Mouse (Mus musculus): ENCODE measurements around the gene Gm45799.
A peak's percentile ranks its signal among the peaks of the same experiment; 100 is the strongest.

The Gm45799 gene

DNA sequence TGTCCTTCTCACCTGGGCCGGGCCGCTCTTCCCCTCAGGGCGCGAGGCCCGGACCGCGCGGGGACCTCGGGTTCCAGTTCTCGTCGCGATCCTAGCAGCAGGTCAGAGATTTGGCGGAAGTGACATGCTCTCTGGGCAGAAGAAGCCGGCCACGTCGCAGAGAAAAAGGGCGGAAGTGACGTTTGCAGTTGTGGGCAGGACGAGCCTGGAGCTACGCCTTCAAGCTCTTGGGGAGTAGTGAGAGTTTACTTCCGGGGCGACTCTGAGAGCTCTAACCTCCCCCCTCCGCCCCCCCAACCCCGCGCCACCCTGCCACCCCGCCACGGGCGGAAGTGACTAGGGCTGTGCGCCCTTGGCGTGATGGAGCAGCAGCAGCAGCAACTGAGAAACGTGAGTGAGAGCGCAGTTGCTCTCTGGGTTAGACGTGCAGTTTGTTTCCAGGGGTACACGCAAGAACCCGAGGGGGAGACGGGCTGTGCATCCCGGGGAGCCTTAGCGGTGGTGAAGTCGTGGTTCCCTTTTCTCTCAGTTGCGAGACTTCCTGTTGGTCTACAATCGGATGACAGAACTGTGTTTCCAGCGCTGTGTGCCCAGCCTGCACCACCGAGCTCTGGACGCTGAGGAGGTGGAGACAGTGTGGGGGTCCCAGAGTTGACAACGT, at the start of gene Gm45799, which contains the start of gene Arfip2:
Gene Gm45799 (plus strand): TSS at position 320 of the 661 bp plus-strand sequence.
Gene Arfip2 (minus strand): TSS at position 184 of the 661 bp plus-strand sequence.
- DNase-seq (ENCODE audit: low read depth, low spot score): peak; percentile 98

DNA sequence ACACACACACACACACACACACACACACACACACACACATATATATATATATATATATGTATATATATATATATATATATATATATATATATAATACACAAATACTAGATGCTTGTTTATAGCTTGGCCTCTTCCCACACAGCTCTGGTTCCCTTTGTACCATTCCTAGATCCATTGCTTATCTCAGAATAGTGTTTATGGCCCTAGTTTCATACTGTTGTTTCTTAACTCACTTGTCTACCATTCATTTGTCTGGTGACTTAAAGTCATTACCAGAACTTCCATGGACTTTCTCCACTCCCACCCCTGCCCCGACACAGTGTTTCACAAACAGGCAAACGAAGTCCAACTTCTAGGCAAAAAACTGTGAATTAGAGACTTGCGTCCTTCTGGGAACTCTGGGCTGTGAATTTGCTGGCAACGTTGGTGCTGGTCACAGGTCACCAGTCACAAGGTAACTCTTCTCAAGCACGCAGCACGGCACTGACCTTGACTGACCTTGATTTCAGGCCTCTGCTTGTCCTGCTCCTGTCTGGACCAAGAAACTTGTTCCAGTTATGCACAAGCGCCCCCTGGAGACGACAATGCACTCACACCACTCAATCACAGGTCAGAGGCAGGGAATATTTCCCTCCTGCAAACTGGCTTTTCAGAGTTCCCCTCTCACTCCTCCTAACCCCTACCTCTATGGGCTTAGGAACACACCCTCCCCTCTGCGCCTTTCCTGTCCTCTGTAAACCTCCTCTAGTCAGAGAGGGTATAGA, 37.3 kb upstream of the Gm45799 start:
- peak; percentile 15 for DNase-seq (ENCODE audit: low read depth, low spot score)

DNA sequence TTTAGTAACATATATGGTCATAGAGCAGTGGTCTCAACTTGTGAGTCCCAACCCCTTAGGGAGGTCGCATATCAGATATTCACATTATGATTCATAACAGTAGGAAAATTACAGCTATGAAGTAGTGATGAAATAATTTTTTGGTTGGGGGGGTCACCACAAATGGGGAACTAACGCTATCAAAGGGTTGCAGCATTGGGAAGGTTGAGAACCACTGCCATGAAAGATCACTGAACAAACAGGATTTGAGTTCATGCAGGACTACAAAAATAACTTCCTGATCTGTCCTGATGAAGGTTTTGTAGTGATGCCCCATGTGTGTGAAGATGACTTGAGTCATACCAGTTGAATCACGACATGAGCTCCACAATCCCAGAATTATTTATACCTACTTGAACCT, 31.9 kb upstream of the Gm45799 start:
- DNase-seq (ENCODE audit: low read depth, low spot score): no peak

DNA sequence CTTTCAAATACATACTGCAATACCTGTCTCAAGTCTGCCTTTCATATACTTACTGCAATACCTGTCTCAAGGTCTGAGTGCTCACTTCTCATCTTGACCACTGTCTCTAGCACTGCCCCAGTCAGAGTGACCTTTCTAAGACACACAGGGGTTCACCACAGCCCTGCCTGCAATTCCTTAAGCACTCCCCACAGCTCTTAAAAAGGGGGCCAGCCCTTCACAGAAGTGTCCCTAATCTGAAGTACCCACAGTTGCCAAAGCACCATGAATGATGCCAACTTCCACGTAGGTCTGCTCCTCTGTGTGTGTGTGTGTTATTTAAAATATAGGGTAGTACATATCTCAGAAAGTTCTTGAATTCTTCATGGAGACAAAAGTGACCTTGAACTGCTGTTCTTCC, 28.6 kb upstream of the Gm45799 start:
- no peak for DNase-seq (ENCODE audit: low read depth, low spot score)

DNA sequence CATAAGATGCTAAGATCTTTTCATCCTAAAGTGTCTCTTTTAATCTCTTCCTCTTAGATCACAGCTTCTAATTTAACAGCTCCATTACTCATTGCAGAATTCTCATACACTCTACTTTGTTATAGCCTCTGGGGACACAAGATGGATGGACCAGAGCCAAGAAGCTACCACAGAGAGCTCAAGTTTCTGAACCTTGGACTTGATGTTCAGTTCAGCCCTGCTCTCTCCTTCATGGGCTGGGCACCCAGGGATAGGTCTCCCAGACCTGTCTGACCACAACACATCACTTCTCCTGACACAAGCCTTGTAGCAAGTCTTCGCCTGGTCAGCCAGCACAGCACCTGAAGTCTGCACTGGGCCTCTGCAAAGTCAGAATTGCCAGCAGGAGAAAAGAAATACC, 26.0 kb upstream of the Gm45799 start:
- no peak for DNase-seq (ENCODE audit: low read depth, low spot score)

DNA sequence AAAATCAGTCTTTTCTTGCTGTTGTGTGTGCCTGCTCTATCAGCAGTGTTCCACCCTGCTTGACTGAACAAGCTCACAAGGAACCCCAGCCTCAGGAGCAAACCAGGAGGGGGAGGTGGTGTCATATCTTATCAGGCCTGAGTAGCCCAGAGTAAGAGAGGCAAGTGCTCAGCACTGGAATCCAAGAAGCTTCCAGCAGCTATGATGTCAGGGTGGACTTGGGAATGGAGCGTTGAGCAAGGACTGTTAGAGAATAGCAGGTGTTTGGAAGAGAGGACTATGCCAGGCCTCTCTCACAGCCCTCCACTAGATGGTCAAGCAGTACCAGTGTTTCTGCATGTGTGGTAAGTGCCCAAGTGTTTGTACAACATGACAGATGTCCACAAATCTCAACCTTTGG, 24.6 kb upstream of the Gm45799 start:
- DNase-seq (ENCODE audit: low read depth, low spot score): no peak

DNA sequence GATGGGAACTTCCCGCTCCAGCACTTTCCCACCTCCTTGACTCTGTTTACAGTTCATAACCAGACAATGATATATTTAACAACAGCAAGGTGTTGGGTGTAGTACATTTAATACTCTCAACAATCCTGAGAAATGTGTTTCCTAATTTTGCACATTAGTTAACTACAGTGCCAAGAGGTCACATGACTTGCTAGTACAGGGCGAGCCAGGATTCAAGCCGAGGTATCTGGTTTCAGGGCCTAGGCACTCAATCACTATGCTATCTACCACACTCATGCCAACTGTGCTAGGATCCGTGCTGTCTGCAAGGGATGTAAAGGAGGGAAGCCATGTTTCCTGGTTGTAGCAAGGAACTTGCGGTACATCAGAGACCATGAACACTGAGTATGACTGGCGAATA, 23.8 kb upstream of the Gm45799 start:
- no peak for DNase-seq (ENCODE audit: low read depth, low spot score)

DNA sequence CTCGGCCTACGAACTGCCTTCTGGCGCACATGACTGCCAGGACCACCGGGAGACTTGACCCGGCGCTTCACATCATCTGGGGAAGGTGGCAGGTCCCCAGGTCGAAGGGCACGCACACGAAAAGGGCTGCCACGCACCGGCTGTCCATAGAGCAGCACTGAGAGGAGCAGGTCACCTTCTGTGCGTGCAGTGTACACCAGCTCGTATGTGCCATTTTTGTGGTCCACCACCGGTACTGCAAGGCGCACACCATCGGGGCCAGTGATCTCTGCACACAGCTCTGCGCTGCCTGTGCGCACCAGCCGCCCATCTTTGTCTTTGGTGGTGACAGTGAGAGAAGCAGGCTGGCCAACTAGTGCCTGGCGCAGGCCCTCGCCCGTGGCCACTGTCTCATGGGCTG, 22.5 kb upstream of the Gm45799 start:
- no peak for DNase-seq (ENCODE audit: low read depth, low spot score)

DNA sequence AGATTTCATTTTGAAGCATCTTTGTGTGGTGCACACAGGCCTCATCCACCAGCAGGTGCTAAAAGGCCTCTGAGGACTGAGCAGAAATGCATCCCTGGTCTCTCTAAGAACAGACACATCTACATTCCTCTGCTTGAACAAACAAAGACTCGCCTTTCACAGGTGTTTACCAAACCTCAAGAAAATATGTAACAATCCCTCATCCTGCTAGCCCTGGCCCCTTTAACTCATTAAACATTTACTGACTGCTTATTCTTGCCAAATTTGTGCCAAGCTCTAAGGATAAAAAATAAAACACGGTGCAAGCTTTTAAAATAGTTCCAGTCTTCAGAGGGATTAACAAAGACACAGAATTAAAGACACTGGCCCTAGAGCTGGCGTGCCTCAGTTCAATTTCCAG, 20.7 kb upstream of the Gm45799 start:
- no peak for DNase-seq (ENCODE audit: low read depth, low spot score)

DNA sequence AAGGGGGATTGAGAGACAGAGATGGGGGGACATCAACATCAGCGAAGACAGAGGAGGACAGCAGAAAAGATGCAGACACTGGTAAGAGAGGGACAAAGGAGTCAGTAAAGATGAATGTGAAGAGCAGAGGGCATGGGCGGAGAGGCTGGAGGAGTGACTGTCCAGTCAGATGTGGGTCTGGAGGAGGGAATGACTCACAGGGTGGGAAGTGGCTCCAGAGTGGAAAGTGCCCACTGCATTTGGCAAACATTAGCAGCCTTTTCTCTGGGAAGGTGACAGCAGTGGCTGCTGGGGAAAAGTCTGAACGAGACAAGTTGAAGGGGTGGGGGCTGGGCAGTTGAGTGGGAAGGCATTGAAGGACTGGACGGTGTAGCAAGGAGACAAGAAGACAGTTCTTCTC, 19.3 kb upstream of the Gm45799 start:
- DNase-seq (ENCODE audit: low read depth, low spot score): no peak

DNA sequence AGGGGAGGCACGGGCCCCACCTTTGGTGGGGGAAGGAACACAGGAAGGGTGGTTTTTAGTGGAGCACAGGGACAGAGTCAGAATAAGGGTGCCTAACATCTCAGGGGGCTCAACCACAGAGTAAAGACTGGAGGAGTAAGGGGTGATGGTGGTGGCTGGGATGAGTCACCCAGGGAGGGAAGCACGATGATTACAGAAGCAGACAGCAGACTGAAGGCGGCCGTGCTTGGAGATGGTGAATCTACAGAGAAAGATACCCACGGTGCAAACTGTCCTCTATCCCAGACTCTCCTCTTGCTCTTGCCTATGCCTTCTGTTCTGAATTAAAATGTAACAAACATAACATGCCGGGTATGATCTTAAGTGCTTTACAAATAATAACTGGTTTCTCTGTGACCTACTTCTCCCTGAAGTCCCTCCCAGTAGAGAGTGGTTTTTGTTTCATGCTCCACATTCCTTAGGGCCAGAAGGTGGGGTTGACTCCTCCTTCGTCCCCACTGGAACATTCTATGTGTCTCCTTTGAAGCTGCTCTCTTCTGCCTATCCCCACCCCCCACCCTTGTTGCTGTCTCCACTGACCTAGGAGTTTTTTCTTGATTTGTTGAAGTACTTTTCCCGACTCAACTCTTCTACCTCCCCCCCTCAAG, 18.6 kb upstream of the Gm45799 start:
- DNase-seq (ENCODE audit: low read depth, low spot score): no peak

DNA sequence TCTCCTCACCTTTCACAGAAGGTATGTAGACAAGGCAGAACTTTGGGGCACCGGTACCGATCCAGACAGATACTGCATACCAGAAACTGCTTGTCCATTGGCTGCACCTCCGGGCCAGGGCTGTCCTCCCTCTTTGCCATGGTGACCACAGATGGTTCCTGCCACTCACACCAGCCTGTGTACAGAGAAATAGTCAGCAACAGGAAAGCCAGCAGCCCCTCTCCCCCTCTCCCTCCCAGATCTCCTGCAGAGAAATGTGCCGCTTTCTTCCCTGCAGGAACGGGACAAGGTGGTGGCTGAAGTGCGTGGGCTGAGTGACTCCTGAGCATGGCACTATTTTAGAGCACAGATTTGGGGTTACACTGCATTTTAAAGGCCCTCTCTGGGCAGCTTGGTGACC, 15.0 kb upstream of the Gm45799 start:
- DNase-seq (ENCODE audit: low read depth, low spot score): no peak

DNA sequence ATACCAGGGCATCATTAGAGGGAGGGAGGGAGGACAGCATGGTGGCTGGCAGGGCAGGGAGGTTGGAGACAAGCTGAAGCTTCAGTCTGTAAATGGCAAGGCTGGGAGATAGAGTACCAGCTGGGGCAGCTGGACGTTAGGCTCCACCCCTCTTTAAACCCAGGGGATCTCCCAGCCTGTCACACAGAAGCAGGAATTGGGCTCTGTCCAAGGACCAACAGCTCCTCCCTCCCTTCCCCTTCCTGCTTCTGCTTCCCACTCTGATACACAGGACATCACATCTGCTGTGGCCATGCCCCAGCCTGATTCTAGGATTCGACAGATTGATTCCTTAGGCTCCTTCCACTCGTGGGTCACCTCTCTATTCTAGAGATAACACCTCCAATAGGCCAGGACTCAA, 11.7 kb upstream of the Gm45799 start:
- DNase-seq (ENCODE audit: low read depth, low spot score): peak; percentile 56

DNA sequence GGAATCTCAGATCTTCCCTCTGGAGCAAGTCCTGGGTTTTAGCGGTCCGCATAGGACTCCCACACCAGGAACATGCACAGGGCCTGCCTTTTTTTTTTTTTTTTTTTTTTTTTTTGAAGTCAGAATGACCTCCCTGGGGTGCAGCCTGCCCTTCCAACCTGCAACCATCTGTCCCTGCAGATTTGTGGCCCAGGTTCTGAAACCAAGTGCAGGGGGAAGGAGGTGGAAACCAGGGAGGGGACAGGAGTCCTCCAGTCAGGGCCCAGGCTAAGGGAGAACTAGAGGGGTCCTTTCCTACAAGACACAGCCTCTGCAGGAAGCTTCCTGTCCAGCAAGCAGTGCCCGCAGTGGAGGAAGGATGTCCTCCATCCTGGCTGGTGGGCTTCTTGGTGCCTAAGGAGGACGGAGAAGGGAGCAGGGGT, 7.8 kb upstream of the Gm45799 start:
- DNase-seq (ENCODE audit: low read depth, low spot score): no peak

DNA sequence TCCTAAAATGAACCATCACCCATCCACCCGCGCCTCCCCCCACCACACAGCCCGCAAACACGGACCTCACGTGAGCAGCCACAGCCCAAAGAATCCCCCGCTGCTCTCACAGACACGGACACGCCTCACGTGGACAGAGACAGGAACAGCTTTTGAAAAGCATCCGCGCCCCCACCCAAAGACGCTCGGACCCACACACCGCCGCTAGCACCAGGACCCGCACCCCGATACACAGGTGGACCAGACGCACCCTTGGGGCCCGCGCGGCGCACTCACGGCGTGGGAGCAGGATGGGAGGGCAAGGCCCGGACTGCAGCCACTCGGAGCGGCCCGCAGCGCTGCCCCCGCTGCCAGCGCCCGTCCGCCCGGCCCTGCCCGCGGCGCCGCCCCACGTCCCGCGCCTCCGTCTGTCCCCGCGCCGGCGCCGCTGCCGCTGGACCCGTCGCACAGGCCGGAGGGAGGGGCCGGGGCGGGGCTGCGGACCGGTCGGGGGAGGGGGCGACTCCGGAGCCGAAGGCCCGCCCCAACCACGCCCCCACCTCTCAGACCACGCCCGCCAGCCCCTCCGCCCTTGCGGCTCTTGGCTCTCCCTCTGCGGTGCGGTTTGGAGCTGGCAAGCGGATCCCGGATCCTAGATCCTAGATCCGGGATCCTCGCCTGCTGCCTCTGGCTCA, 7.1 kb upstream of the Gm45799 start, which contains the start of gene Trim3:
Gene Trim3 (minus strand): TSS at position 445 of the 674 bp plus-strand sequence.
- DNase-seq (ENCODE audit: low read depth, low spot score): peak; percentile 84

DNA sequence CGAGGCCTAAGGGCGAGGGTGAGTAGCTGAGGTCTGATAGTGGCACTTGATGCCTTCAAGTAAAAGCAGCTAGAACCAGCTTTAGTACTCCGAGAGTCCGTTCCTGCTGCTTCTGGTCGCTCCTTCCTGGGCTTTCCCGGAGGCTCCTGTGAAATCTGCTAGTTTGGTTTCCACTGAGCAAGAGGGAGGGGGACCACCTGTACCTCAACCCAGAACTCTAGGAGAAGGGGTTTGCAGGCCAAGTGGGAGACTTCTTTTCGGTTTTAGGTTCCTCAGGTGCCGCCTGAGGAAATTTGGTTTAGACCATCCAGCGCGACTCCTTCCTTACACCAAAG, 6.6 kb upstream of the Gm45799 start:
- no peak for DNase-seq (ENCODE audit: low read depth, low spot score)

DNA sequence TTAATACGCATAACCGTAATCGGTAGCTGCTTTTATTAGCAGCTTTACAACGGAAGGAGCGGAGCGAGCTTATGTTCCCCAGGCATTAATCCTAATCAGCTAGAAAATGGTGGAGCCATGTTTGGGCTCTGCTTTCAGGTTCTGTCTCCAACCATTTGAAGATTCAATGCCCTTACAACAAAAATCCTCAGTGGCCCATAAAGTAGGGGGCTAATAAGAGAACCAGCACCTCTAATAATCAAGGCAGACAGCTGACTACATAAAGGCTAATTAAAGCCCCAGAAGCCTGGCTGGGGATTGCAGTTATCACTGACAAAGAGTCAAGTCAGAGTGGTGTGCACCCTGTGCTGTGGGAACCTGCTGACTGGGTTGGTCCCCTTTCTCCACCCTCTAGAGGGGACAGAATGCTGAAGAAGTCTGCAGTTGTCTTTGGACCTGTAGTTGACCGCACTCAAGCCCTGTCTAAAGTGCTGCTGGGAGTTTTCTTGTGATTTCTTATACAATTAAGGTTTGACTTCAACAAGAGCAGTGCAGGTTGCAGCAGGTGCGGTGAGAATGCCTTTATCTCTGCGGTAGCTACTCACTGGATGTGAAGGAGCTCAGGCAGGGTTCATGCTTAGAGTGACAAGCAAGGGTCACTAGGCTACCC, 6.0 kb upstream of the Gm45799 start:
- no peak for DNase-seq (ENCODE audit: low read depth, low spot score)

DNA sequence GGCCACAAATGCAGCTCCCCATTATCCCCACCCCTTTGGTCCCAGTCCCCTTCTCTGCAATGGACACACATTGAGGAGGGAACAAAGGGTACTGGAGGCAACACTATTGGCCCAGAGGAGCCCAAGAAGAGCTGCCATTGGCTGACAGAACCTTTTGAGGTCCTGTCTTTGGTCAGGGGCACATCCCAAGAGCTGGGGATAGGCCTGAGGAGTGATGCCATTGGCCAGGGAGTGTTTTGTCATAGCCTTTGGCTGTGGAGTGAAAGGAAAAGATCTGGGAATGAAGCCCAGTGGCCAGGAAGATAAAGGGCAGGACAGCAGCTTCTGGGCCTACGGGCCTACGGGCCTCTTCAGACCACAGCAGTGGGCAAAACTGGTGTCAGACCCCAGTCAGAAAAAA, 4.6 kb upstream of the Gm45799 start:
- DNase-seq (ENCODE audit: low read depth, low spot score): peak; percentile 43

DNA sequence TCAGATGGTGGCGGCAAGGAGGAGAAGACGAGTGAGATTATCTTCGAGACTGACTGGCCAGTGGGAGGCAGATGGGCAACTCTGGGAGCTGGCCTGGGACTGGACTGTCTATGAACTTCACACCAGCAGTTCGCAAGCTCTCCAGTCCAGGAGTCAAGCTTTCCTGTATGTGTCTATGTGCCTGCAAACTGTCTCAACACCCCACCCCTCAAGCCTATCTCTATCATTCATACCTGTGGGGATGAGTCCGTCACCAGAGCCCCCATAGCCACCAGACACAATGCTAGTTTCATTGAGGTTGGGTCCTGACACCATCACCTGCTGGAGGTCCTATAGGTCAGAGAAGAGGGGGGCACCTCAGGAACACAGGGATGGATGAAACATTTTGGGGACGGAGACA, 1.6 kb upstream of the Gm45799 start:
- no peak for DNase-seq (ENCODE audit: low read depth, low spot score)

DNA sequence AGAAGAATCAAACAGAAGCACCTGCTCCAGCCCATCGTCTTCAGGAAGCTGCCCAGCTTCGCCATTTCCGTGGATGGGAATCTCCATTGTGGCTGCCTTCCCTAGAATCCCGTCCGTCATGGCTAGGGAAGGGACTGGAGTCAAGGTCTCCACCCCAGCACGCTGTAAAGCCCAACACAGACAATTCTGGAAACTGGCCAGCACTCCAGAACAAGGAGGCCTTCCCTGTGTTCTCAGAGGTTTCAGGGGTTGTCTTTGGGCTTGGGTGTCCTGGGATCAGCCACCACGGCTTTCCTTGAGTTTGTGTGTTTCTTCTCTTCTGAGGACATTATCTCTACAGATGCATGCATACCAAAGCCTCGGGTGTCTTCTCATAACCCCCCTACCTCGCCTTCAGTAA, 1.0 kb upstream of the Gm45799 start:
- DNase-seq (ENCODE audit: low read depth, low spot score): no peak

DNA sequence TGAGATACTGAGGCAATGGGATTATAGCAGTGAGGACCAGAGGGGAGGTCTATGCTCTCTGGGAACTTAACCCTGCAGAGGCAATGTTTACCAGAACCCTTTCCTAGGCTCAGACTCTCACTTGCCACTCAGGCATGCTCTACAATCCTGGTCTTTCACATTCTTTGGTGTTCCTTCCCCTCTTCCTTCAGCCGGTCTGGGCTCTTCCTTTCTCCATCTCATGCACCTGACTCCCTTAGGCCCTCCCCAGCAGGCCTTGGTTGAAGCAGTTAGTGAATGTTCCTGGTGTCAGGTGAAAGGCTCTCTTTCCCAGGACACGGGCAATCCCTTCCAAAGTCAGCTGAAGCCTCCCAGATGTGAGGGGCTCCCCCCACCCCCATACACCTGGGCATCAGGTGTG, 596 bp upstream of the Gm45799 start, which contains the start of gene Timm10b:
Gene Timm10b (plus strand): TSS at position 301 of the 400 bp plus-strand sequence.
- no peak for DNase-seq (ENCODE audit: low read depth, low spot score)

DNA sequence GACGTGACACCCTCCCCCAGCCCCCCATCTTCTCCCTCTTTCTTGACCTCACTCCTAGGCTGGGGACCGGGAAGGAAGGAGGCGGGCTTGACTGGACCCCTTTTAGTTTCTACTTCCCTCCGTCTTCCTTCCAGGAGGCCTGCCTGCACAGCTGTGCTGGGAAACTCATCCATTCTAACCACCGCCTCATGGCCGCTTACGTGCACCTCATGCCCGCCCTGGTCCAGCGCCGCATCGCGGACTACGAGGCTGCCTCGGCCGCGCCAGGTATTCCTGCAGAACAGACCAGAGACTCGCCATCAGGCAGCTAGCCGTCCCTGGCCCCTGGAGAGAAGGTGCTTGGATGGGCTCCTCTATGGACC, 523 bp downstream of the Gm45799 start:
- no peak for DNase-seq (ENCODE audit: low read depth, low spot score)

Measured in skeletal muscle tissue, adult 2 months (tissue).